Mouse (Mus musculus) testis, adult 2 months (tissue): ENCODE measurements around the gene Fam83b. TPM values are rescaled to one million over a fixed set of nuclear protein-coding genes. Genes with fewer than 3 reads are reported as not detected.

Experiments
- H3K27ac ChIP-seq: fragments of 200-500 bp; 2 replicates; pipeline ENCODE4 v1.5.1; 2012; ENCODE audit warnings: low read depth, low read length; ENCODE audit not compliant: control insufficient read depth, insufficient read depth
- H3K27me3 ChIP-seq: fragments of 200-500 bp; 2 replicates; pipeline ENCODE4 v1.6.1; 2012; ENCODE audit warnings: mild to moderate bottlenecking, low read length, moderate library complexity; ENCODE audit not compliant: control insufficient read depth, insufficient read depth
- H3K36me3 ChIP-seq: fragments of 200-500 bp; 2 replicates; pipeline ENCODE4 v1.6.1; 2012; ENCODE audit warnings: mild to moderate bottlenecking, low read length; ENCODE audit not compliant: control insufficient read depth, insufficient read depth
- H3K4me1 ChIP-seq: fragments of 200-500 bp; 2 replicates; pipeline ENCODE4 v1.6.1; 2012; ENCODE audit warnings: low read length; ENCODE audit not compliant: control insufficient read depth, insufficient read depth
- H3K4me3 ChIP-seq: fragments of 200-500 bp; 2 replicates; pipeline ENCODE4 v1.5.1; 2012; ENCODE audit warnings: low read depth, mild to moderate bottlenecking, low read length, moderate library complexity, mixed read lengths; ENCODE audit not compliant: control insufficient read depth
- CTCF ChIP-seq: fragments of 200-500 bp; IDR thresholded peaks from 2 replicates; pipeline ENCODE4 v1.5.1; 2012; ENCODE audit warnings: low read depth, mild to moderate bottlenecking, inconsistent platforms, low read length, moderate library complexity; ENCODE audit not compliant: control insufficient read depth, insufficient read depth, insufficient replicate concordance
- POLR2A ChIP-seq: fragments of 200-500 bp; IDR thresholded peaks from 2 replicates; pipeline ENCODE4 v1.6.1; 2012; ENCODE audit warnings: low read depth, mild to moderate bottlenecking, inconsistent platforms, low read length, moderate library complexity; ENCODE audit not compliant: control insufficient read depth
- polyA plus RNA-seq: library from polyadenylated mRNA; depleted of rRNA; stranded (reverse); fragments of >200 nt; gene quantifications from 2 replicates; pipeline ENCODE4 v1.2.3, GENCODE M21; 2012; rRNA removed

Fam83b gene
- polyA plus RNA-seq, 1 experiment, result not detected

DNA sequence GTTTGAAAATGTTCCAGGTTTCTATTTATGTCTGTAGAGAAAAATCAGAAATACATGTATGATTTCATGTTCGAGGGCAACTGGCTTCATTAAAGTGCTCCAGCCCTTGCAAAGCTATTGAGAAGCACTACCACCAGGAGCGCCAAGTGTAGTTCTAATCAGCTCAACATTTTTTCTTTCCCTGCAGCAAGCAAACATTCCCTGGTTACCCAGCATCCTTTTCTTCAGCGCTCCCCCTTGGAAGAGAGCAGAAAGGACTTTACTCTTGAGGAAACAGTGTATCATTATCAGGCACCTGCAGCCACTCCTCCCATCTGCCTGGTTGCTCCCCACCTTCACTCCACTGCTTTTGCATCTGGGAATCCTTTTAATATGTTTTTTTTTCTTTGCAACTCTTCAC, 45.3 kb downstream of the Fam83b start:
- H3K36me3 ChIP-seq, result no peaks in the 10 kb centered on the region
- H3K4me1 ChIP-seq, result no peaks in the 10 kb centered on the region
- no peaks in the 10 kb centered on the region for H3K27me3 ChIP-seq
- H3K27ac ChIP-seq, result no peak overlapping the region
- no peak overlapping the region for H3K4me3 ChIP-seq
- no peak for TF ChIP-seq CTCF
- no peak for TF ChIP-seq POLR2A

DNA sequence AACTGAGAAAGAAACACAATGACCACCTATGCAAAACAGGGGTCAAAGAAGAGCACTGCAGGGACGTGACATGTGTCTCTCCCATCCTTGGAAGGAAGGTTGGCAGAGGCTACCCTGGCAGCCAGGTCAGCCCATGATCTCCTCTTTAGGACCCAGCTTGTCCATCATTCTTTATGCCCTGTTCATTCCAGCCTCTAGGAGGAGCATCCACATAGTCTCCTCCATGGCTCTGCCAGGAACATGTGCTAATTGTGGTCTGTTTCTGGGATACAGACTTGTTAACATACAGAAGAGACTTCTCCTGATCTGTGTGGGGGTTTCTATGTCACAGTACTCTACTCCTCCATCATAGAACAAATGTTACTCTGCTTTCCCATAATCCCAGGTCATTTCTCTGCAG, 48.3 kb downstream of the Fam83b start:
- H3K27me3 ChIP-seq, result no peaks in the 10 kb centered on the region
- H3K36me3 ChIP-seq, result no peaks in the 10 kb centered on the region
- no peak overlapping the region for H3K27ac ChIP-seq
- no peaks in the 10 kb centered on the region for H3K4me1 ChIP-seq
- H3K4me3 ChIP-seq, result no peak overlapping the region
- TF ChIP-seq CTCF (no peak), POLR2A (no peak)

GRCm38 (mm10) chr9:76505650-76506049, 61.3 kb downstream of the Fam83b start:
- Histone ChIP-seq H3K27ac (no peak overlapping the region), H3K4me1 (no peaks in the 10 kb centered on the region), H3K4me3 (no peak overlapping the region), H3K27me3 (no peaks in the 10 kb centered on the region), H3K36me3 (no peaks in the 10 kb centered on the region)
- TF ChIP-seq CTCF (no peak), POLR2A (no peak)

GRCm38 (mm10) chr9:76489737-76490136, 77.2 kb downstream of the Fam83b start:
- no peaks in the 10 kb centered on the region for H3K27me3 ChIP-seq
- H3K4me3 ChIP-seq, result no peak overlapping the region
- TF ChIP-seq POLR2A (no peak), CTCF (no peak)
- no peaks in the 10 kb centered on the region for H3K36me3 ChIP-seq
- H3K4me1 ChIP-seq, result no peaks in the 10 kb centered on the region
- H3K27ac ChIP-seq, result no peak overlapping the region

DNA sequence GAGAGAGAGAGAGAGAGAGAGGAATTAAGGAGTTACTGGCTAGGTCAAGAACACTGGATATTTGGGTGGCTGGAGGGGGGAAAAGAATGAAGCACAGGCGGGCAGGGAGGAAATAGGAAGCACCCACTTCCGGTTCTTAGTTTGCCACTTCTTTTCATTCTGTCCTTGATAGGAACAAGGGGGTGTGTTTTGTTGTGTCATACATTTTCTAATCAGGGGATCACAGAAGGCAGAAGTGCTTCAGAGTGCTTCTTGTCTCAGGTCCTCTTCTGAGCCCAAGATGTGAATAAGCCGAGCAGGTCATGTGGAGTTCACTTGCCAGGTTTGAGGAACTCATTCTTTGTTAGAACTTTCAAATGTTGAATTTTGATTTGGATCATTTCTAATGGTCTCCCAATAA, 86.8 kb downstream of the Fam83b start:
- Histone ChIP-seq H3K27ac (no peak overlapping the region), H3K4me1 (no peaks in the 10 kb centered on the region), H3K36me3 (no peaks in the 10 kb centered on the region), H3K4me3 (no peak overlapping the region), H3K27me3 (no peaks in the 10 kb centered on the region)
- no peak for TF ChIP-seq POLR2A
- no peak for TF ChIP-seq CTCF

DNA sequence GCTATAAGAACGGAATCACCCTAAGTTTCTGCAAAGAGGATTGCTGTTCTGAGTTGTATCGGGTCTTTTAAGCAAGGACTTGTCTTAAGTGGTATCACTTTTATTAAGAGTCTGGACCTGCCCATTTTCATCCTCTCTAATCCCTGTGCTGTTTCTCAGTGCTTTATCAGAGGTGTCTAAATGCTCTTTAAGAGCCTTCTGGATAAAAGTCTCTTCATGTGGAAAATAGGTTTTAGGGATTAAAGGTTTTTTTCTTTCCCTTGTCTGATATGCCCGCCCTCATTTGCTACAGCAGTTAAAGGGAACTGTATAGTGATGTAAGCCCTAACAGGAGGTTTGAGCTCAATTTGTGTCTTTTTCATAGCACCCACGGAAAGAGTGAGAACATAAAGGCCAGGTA, 97.4 kb downstream of the Fam83b start:
- TF ChIP-seq POLR2A, result no peak
- TF ChIP-seq CTCF, result no peak
- Histone ChIP-seq H3K4me3 (no peak overlapping the region), H3K4me1 (no peaks in the 10 kb centered on the region), H3K36me3 (no peaks in the 10 kb centered on the region), H3K27me3 (no peaks in the 10 kb centered on the region), H3K27ac (no peak overlapping the region)

DNA sequence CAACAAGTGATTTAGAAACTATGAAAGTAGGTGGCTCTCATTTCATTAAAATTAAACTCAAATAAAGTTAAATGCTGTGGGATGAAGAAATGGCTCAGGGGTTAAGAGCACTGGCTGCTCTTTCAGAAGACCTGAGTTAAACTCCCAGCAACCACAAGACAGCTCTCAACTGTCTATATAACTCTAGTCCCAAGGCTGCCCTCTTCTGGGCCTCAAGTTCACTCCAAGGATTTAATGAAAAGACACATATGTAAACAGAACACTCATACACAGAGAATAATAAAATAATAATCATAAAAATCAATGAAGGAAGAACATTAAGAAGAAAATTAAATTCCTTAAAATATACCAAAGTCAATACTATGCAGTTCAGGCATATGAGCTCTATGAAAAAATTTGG, 105.4 kb downstream of the Fam83b start:
- no peaks in the 10 kb centered on the region for H3K36me3 ChIP-seq
- H3K27ac ChIP-seq, result no peak overlapping the region
- TF ChIP-seq POLR2A (no peak), CTCF (no peak)
- no peaks in the 10 kb centered on the region for H3K4me1 ChIP-seq
- H3K27me3 ChIP-seq, result no peaks in the 10 kb centered on the region
- no peak overlapping the region for H3K4me3 ChIP-seq

DNA sequence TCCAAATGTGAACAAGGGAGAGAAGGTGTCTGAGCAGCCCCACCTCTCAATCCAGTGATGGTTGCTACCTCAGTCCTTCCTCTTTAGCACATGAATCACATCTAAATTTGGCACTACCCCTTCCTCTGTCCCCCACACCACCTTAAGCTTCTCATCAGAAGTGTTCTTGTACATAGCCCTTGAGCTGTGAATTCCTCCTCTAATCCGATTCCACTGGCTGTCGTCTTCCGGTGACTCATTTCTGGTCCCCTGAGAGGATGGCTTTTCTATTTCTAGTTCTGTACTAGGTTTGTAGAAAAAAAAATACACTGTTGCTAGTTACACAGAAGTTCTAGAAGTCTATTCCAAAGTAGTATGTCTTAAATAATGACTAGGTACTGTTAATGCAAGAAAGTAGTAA, 111.2 kb downstream of the Fam83b start:
- H3K4me1 ChIP-seq, result no peaks in the 10 kb centered on the region

More for the DNA sequence above, 111.2 kb downstream of the Fam83b start:
- no peaks in the 10 kb centered on the region for H3K27me3 ChIP-seq
- no peak overlapping the region for H3K27ac ChIP-seq
- no peaks in the 10 kb centered on the region for H3K36me3 ChIP-seq
- no peak overlapping the region for H3K4me3 ChIP-seq
- TF ChIP-seq POLR2A (no peak), CTCF (no peak)

Other genes with a start within 250 kb of the Fam83b start
- not detected in 2 replicates for gene Hcrtr2, start 243.3 kb downstream of the Fam83b start, polyA plus RNA-seq